Mouse (Mus musculus) MN1 (cell line): Measurements from ENCODE around the gene Myo1a.
"Not testable (repeated sequence)": the region's sequence is repeated elsewhere in the genome, so short reads cannot be mapped to it uniquely, and the experiment has no call there.

Source experiments
- DNase-seq: peaks from one replicate; pipeline ENCODE4 v3.0.0-alpha.2; 2016; ENCODE audit warnings: low spot score

The Myo1a gene

GRCm38 (mm10) chr10:127762926-127763325 is 58.0 kb downstream of the Myo1a start:
- not testable (repeated sequence) for DNase-seq

- no peak for DNase-seq
These were observed 59.1 kb downstream of the Myo1a start for GRCm38 (mm10) chr10:127763914-127764680.

DNA sequence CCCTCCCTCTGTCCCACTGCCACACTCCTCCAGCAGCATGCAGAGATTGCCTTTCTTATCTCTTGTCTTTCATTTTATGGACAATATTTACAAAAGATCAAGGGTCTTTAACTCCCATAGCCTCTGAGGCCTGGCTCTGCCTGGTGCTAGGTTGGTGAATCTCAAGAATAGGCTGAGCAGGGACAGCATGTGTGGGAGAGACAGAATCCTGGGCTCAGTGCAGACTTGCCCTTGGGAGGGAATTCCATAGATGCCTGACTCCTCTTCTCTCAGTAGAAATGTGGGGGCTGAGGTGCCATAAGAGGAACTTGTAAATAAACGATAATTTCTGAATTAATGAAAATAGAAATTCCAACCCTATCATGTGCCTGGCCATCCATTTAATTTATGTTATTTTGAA is 61.6 kb downstream of the Myo1a start:
- no peak for DNase-seq
